Mouse (Mus musculus): ENCODE measurements around the gene Baz2a.
"Not testable (repeated sequence)": the region's sequence is repeated elsewhere in the genome, so short reads cannot be mapped to it uniquely, and the experiment has no call there.

Baz2a gene

GRCm38 (mm10) chr10:128111227-128111626, 19.9 kb downstream of the Baz2a start:
- DNase-seq (ENCODE audit: low spot score in 2 of 2): no peak

GRCm38 (mm10) chr10:128123833-128124232, 32.5 kb downstream of the Baz2a start:
- no peak for DNase-seq (ENCODE audit: low spot score in 2 of 2)

GRCm38 (mm10) chr10:128124831-128125230, 33.5 kb downstream of the Baz2a start:
- no peak for DNase-seq (ENCODE audit: low spot score in 2 of 2)

GRCm38 (mm10) chr10:128125951-128126350, 34.6 kb downstream of the Baz2a start:
- DNase-seq (ENCODE audit: low spot score in 2 of 2): no peak

GRCm38 (mm10) chr10:128127497-128127896, 36.1 kb downstream of the Baz2a start:
- DNase-seq (ENCODE audit: low spot score in 2 of 2): no peak

GRCm38 (mm10) chr10:128128143-128128542, 36.8 kb downstream of the Baz2a start:
- no peak for DNase-seq (ENCODE audit: low spot score in 2 of 2)

DNA sequence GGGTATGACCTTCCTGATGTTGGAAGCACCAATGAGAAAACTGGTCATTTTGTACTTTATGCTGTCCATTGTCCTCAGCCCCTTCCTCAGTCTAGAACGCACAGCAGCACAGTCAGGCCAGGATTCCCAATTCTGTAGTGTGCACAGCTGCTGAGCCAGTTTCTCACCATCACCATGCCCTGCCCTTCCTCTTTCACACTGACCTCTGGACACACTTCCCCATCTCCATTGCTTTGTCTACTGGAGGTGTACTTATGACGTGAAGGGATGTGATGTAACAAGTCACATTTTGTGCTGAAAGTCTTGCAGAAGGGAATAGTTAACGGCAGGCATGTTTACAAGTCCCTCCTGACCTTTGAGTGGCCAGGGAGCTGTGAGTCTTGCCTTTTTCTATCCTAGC, 39.9 kb downstream of the Baz2a start:
- no peak for DNase-seq (ENCODE audit: low spot score in 2 of 2)

GRCm38 (mm10) chr10:128131812-128132211, 40.4 kb downstream of the Baz2a start:
- DNase-seq (ENCODE audit: low spot score in 2 of 2): no peak

- peak; percentile 60 to 71 for DNase-seq (ENCODE audit: low spot score in 2 of 2)
These were observed 42.4 kb downstream of the Baz2a start for GRCm38 (mm10) chr10:128133650-128134332.

- DNase-seq (ENCODE audit: low spot score in 2 of 2): no peak
These were observed 44.0 kb downstream of the Baz2a start for GRCm38 (mm10) chr10:128135374-128135773.

DNA sequence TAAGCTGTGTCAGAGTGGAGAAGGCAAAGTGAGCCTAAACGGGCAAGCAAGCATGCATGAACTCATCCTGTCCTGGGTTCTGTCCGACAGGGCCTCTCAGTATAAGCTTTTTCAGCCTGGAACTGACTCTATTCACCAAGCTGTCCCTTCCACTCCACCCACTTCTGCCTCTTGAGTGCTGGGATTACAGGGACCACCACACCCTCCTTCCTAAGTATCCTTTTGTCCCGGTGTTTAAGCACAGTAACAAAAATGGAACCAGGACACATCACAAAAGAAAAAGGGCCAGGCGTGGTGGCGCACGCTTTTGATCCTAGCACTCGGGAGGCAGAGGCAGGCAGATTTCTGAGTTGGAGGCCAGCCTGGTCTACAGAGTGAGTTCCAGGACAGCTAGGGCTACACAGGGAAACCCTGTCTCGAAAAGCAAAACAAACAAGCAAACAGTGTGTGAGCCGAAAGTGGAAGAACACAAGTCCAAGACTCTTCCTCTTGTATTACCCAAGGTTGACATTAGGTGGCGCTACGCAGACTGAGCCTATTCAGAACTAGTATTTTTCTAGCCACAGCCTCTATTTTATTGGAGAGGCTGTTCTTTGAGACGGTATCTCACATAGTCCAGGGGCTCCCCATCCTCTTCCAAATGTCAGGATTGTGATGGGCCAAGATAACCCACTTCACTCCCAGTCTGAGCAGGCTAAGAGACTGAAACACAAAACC, 49.0 kb downstream of the Baz2a start:
- no peak for DNase-seq (ENCODE audit: low spot score in 2 of 2)

- DNase-seq (ENCODE audit: low spot score in 2 of 2): no peak
These were observed 50.8 kb downstream of the Baz2a start for GRCm38 (mm10) chr10:128142165-128142564.

GRCm38 (mm10) chr10:128143659-128144058, 52.3 kb downstream of the Baz2a start:
- no peak for DNase-seq (ENCODE audit: low spot score in 2 of 2)

GRCm38 (mm10) chr10:128144961-128145360, 53.6 kb downstream of the Baz2a start:
- no peak for DNase-seq (ENCODE audit: low spot score in 2 of 2)

DNA sequence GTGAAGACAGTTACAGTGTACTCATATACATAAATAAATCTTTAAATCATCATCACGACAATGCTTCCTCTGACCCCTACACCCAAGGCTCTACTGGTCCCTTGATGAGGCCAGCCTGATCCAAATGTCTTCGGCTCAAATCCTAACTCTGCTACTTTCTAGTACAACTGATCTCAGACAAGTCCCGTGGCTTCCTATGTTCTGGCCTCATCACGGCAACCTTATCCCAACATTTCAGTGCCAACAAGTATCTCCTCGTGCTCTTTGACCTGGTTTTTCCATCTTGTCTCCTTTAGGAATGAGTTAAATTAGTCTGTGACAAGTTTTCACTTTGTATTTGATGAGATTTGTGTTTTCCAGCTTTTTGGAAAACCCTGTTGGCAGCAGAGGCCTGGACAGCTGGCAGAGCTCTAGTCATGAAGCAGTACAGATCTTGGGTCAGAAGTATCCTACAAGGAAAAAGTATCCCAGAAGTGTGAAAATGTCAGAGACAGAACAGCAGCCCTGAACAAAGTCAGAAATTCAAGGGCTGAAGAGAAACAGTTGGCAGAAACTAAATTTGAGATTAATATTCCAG, 57.5 kb downstream of the Baz2a start:
- no peak for DNase-seq (ENCODE audit: low spot score in 2 of 2)

- peak in 1 of 2 experiments; percentile 34 for DNase-seq (ENCODE audit: low spot score in 2 of 2)
These were observed 58.2 kb downstream of the Baz2a start for GRCm38 (mm10) chr10:128149592-128149991.

GRCm38 (mm10) chr10:128150941-128151340, 59.6 kb downstream of the Baz2a start:
- DNase-seq (ENCODE audit: low spot score in 2 of 2): no peak

DNA sequence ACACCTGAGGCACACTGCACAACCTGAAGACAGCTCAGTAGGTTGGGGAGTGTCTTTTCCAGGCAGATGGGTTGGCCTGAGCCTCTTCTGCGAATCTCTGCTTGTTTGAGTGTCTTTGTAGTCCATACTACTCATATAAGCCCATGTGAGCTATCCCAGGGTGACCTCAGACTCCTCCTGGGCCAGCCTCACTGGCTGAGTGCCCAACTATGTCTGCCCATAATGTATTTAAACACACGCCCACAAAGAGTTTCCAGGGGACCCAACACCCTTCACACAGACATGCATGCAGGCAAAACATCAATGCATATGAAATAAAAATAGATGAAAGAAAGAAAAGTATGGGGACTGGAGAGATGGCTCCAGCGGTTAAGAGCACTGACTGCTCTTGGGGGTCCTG, 62.6 kb downstream of the Baz2a start:
- no peak for DNase-seq (ENCODE audit: low spot score in 2 of 2)

DNA sequence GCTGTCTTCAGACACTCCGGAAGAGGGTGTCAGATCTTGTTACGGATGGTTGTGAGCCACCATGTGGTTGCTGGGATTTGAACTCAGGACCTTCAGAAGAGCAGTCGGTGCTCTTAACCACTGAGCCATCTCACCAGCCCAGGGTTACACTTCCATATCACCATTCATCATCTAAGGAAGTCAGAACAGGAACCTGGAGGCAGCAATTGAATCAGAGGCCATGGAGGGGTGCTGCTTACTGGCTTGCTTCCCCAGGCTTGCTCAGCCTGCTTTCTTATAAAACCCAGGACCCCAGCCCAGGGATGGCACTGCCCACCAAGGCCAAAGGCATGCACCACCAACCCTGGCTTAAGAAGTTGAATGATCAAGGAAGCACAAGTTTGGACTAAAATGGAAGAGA, 74.3 kb downstream of the Baz2a start:
- not testable (repeated sequence) for DNase-seq (ENCODE audit: low spot score in 2 of 2)

GRCm38 (mm10) chr10:128167091-128167490, 75.7 kb downstream of the Baz2a start:
- DNase-seq (ENCODE audit: low spot score in 2 of 2): no peak

GRCm38 (mm10) chr10:128171348-128171747, 80.0 kb downstream of the Baz2a start:
- DNase-seq (ENCODE audit: low spot score in 2 of 2): not testable (repeated sequence)

DNA sequence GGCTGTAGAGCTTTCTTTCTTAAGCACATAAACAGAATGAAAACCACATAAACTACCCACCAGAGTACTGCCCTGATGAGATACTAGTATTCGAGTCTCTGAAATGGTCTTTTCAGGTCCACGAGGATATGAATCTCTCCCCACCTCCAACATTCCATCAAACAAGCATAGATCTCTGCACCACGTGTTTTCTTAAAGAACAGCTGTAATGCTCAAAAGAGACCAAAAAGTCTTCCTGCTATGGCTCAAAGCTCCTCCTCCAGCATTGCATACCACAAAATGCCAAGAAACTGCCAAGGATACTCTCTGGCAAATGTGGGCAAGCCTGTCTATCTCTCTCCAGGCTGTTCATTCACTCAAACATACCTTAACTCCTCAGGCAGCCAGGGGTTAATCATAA, 83.9 kb downstream of the Baz2a start:
- DNase-seq (ENCODE audit: low spot score in 2 of 2): no peak

Measured in right cerebral cortex, postnatal 10 days (tissue).